Mouse (Mus musculus) heart, postnatal 10 days (tissue): ENCODE data around the gene Pik3r1. TPM values are rescaled to one million over a fixed set of nuclear protein-coding genes. Genes with fewer than 3 reads are reported as not detected.

Experiments used
- DNase-seq, 2 experiments: peaks; one replicate each; pipeline ENCODE4 v3.0.0; 2021
- intact Hi-C: fragments of 180-260 bp; cut with DNase I; formaldehyde crosslinking; loops from one replicate; pipeline ENCODE4 v1.15.1; 2025
- total RNA-seq, 2 experiments: library from RNA; stranded (reverse); gene quantifications; 2 replicates each; pipeline ENCODE4 v1.2.3; 2021

Gene Pik3r1
- total RNA-seq, result 10 to 100 TPM; 42.0 to 84.3 TPM

GRCm38 (mm10) chr13:101767809-101768629, at the start of gene Pik3r1:
Gene Pik3r1 (minus strand): TSS chr13:101768217.
- DNase-seq, result peak; percentile 97
- intact Hi-C loops, result loop anchor here (2.0 to 5.0 kb wide), 2 partner anchors 33 to 224 kb away; no protein-coding TSS in a partner anchor

- intact Hi-C loops, result no loop called here
Measured at GRCm38 (mm10) chr13:101813267-101813900, 45.4 kb upstream of the Pik3r1 start.

GRCm38 (mm10) chr13:101812341-101812740, 44.3 kb upstream of the Pik3r1 start:
- intact Hi-C loops, result no loop called here

More at GRCm38 (mm10) chr13:101813267-101813900, 45.4 kb upstream of the Pik3r1 start:
- peak; percentile 28 to 31 for DNase-seq

GRCm38 (mm10) chr13:101811882-101812281, 43.9 kb upstream of the Pik3r1 start:
- DNase-seq, result peak; percentile 47 to 52
- intact Hi-C loops, result no loop called here

More at GRCm38 (mm10) chr13:101812341-101812740, 44.3 kb upstream of the Pik3r1 start:
- no peak for DNase-seq

GRCm38 (mm10) chr13:101810667-101811066, 42.6 kb upstream of the Pik3r1 start:
- no peak for DNase-seq
- intact Hi-C loops, result no loop called here

GRCm38 (mm10) chr13:101809796-101810195, 41.8 kb upstream of the Pik3r1 start:
- intact Hi-C loops, result no loop called here
- DNase-seq, result no peak

- DNase-seq, result no peak
- intact Hi-C loops, result no loop called here
Measured at GRCm38 (mm10) chr13:101805559-101806091, 37.6 kb upstream of the Pik3r1 start.

GRCm38 (mm10) chr13:101801372-101802186, 33.6 kb upstream of the Pik3r1 start:
- peak; percentile 73 to 81 for DNase-seq
- intact Hi-C loops, result no loop called here

GRCm38 (mm10) chr13:101800833-101801371, 32.9 kb upstream of the Pik3r1 start:
- intact Hi-C loops, result no loop called here
- no peak for DNase-seq

- intact Hi-C loops, result no loop called here
- no peak for DNase-seq
Measured at GRCm38 (mm10) chr13:101800021-101800596, 32.1 kb upstream of the Pik3r1 start.

- intact Hi-C loops, result no loop called here
- no peak for DNase-seq
Measured at GRCm38 (mm10) chr13:101799318-101799717, 31.3 kb upstream of the Pik3r1 start.

GRCm38 (mm10) chr13:101798522-101798921, 30.5 kb upstream of the Pik3r1 start:
- DNase-seq, result no peak
- intact Hi-C loops, result no loop called here

GRCm38 (mm10) chr13:101796983-101797382, 29.0 kb upstream of the Pik3r1 start:
- DNase-seq, result no peak
- intact Hi-C loops, result no loop called here

GRCm38 (mm10) chr13:101785705-101786104, 17.7 kb upstream of the Pik3r1 start:
- intact Hi-C loops, result no loop called here
- no peak for DNase-seq

- no peak for DNase-seq
- intact Hi-C loops, result no loop called here
Measured at GRCm38 (mm10) chr13:101784651-101785289, 16.8 kb upstream of the Pik3r1 start.

- intact Hi-C loops, result no loop called here
- no peak for DNase-seq
Measured at GRCm38 (mm10) chr13:101779011-101779410, 11.0 kb upstream of the Pik3r1 start.

- intact Hi-C loops, result no loop called here
- DNase-seq, result no peak
Measured at GRCm38 (mm10) chr13:101777851-101778250, 9.8 kb upstream of the Pik3r1 start.

- DNase-seq, result no peak
- intact Hi-C loops, result no loop called here
Measured at GRCm38 (mm10) chr13:101771071-101771470, 3.1 kb upstream of the Pik3r1 start.

GRCm38 (mm10) chr13:101769955-101770354, 1.9 kb upstream of the Pik3r1 start:
- intact Hi-C loops, result loop anchor here (5.0 kb wide), 1 partner anchor 222 kb away; no protein-coding TSS in a partner anchor
- DNase-seq, result no peak
